Mouse (Mus musculus) E14TG2a.4 (cell line): Measurements from ENCODE around the gene Nfkb2.
A peak's percentile ranks its signal among the peaks of the same experiment; 100 is the strongest.

Experiments
- H3K27me3 ChIP-seq: 2 replicates; pipeline ENCODE4 v1.6.1; 2014; ENCODE audit warnings: low read length, control low read depth; ENCODE audit not compliant: insufficient read depth
- H3K36me3 ChIP-seq: 2 replicates; pipeline ENCODE4 v1.6.1; 2014; ENCODE audit warnings: low read length, control low read depth; ENCODE audit not compliant: insufficient read depth
- H3K4me1 ChIP-seq: replicated peaks from 2 replicates; pipeline ENCODE4 v1.6.1; 2014; ENCODE audit warnings: low read depth, low read length, control low read depth
- H3K4me3 ChIP-seq: replicated peaks from 2 replicates; pipeline ENCODE4 v1.5.1; 2014; ENCODE audit warnings: mild to moderate bottlenecking, low read length
- H3K9me3 ChIP-seq: 2 replicates; pipeline ENCODE4 v1.6.1; 2014; ENCODE audit warnings: low read length, control low read depth
- CTCF ChIP-seq: conservative IDR thresholded peaks from 2 replicates; pipeline ENCODE4 v1.5.1; 2014; ENCODE audit warnings: low read length
- NANOG ChIP-seq: IDR thresholded peaks from 2 replicates; pipeline ENCODE4 v1.6.1; 2014; ENCODE audit warnings: borderline replicate concordance, low read length, mixed read lengths
- POU5F1 ChIP-seq: IDR thresholded peaks from 2 replicates; pipeline ENCODE4 v1.6.1; 2014; ENCODE audit warnings: low read length, borderline replicate concordance

The Nfkb2 gene

DNA sequence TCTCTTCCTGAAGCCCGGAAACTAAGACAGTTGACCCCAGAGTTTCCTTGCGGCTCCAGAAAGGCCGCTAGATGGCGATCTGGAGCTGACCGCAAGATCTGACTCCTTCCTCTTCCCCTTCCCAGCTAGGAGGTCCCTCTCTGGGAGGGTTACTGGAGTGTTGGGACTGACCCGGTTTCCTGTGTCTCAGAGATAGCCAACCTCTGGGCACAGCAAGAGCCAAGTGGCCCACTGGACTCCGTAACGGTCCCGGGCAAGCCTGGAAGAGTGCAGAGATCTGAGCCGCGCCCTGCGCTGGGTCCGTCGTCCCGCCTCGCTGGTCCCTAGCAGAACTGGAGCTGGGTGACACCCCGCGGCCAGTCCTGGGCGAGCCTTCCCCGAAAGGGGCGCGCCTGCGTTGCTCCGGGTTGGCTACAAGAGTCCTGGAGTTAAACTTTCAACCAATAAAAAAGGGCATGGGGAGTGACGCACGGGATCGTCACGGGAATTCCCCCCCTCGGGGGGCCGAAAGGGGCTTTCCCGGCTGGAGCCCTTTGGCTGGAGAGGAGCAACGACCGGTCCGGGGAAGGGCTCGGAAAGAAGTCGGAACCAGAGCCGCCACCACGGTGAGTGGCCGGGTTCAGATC is at the start of gene Nfkb2:
Nfkb2 (plus strand) TSS at position 105 of the 626 bp plus-strand sequence.
- Histone ChIP-seq H3K9me3 (no peaks in the 10 kb centered on the region), H3K36me3 (0 out of 2 replicates have a peak, but pooled peaks cover 6% of the 10 kb centered on the region), H3K27me3 (peaks cover 65% of the 10 kb centered on the region), H3K4me3 (peak within 1 kb of the TSS; percentile 87), H3K4me1 (peaks cover 37% of the 10 kb centered on the region)
- TF ChIP-seq CTCF, result peak; percentile 94
- no peak for TF ChIP-seq POU5F1

DNA sequence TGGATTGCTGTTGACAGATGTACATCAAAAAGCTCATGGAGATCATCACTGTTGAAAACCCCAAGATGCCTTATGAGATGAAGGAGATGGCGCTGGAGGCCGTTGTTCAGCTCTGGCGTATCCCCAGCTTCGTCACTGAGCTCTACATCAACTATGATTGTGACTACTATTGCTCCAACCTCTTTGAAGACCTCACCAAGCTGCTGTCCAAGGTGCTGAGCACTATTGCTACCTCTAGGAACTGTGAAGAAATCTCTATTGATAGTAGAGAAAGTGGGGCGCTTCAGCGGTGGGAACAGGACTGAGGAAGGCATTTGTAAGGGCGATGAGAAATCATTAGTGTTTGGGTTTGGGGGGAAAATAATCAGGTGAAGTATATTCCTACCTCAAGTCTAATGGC is 39.4 kb upstream of the Nfkb2 start:
- no peak overlapping the region for H3K4me3 ChIP-seq
- H3K36me3 ChIP-seq, result peaks cover 98% of the 10 kb centered on the region
- no peaks in the 10 kb centered on the region for H3K27me3 ChIP-seq
- no peaks in the 10 kb centered on the region for H3K4me1 ChIP-seq
- no peaks in the 10 kb centered on the region for H3K9me3 ChIP-seq
- TF ChIP-seq NANOG (no peak), POU5F1 (no peak), CTCF (no peak)

DNA sequence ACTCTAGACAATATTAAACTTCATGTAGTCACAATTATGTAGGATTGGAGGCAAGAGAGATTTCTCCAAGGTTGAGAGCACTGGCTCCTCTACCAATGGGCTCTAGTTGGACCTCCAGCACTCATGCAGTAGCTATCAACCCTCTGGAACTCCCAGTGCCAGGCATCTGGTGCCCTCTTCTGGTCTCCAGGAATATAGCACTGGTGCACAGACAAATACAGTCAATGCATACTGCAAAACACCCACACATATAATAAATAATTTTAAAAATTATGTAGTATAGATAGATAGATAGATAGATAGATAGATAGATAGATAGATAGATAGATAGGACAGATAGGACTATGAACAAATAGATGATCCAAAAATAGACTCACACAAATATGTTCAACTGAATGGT is 28.8 kb upstream of the Nfkb2 start:
- H3K27me3 ChIP-seq, result no peaks in the 10 kb centered on the region
- H3K4me1 ChIP-seq, result 0 out of 2 replicates have a peak, but pooled peaks cover 2% of the 10 kb centered on the region
- TF ChIP-seq NANOG (no peak), CTCF (peak; percentile 85)
- peaks cover 66% of the 10 kb centered on the region for H3K36me3 ChIP-seq
- H3K4me3 ChIP-seq, result no peak overlapping the region
- H3K9me3 ChIP-seq, result no peaks in the 10 kb centered on the region

DNA sequence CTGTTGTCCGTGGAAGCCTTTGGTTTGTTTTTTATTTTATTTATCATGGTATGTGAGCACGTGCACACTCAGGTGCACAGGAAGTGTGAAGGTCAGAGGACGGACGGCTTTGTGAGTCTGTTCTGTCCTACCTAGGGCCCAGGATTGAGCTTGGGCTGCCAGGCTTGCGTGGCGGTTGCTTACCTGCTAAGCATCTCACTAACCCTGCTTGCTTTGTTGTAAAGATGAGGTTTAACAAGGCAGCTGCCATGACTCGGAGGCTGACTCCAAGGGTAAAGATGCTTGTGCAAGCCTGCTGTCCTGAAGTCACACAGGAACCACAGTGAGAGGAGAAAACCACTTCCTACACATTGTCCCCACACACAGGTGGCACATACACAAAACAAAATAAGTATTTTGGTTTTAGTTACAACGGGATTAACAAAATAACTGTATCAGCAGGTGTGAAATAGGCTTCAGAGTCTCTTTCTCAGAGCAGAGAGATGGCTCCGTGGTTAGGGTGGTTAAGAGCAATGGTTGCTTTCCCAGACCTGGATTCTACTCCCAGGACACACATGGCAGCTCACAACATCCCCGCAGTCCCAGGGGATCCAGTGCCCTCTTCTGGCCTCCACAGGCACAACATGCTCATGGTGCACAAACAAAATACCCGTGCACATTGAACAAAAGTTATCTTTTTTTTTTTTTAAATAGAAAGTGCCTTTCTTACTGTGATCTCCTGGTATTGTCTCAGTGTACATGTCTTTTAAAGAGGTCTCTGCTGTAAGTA is 21.9 kb upstream of the Nfkb2 start:
- H3K36me3 ChIP-seq, result peaks cover 77% of the 10 kb centered on the region
- H3K27me3 ChIP-seq, result no peaks in the 10 kb centered on the region
- peak; percentile 68 for TF ChIP-seq CTCF
- TF ChIP-seq NANOG, result no peak
- no peak for TF ChIP-seq POU5F1
- H3K4me1 ChIP-seq, result peaks cover 29% of the 10 kb centered on the region
- H3K9me3 ChIP-seq, result no peaks in the 10 kb centered on the region
- H3K4me3 ChIP-seq, result no peak overlapping the region

DNA sequence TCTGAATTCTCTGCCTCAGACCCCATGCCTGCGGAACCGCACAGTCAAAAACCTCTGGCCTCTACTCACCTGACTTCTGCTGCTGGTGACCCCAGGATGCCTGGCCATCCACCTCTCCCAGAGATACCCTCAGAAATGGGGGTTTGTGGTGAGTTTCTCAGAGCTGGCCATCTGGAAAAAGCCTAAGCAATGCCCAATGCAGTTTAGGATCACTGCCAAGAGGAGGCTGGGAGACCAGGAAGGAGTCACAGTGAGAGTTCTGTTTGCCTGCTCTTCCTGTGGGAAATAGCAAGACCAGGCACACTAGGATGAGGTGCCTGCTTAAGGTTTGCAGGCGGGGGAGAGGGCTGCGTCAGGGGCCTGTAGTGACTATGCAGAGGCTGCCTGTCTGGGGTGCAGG is 19.4 kb upstream of the Nfkb2 start:
- H3K36me3 ChIP-seq, result peaks cover 62% of the 10 kb centered on the region
- H3K9me3 ChIP-seq, result no peaks in the 10 kb centered on the region
- no peak for TF ChIP-seq POU5F1
- TF ChIP-seq CTCF, result no peak
- no peak for TF ChIP-seq NANOG
- H3K27me3 ChIP-seq, result no peaks in the 10 kb centered on the region; the same call in 1 of the 2 replicates
- H3K4me1 ChIP-seq, result peaks cover 32% of the 10 kb centered on the region
- H3K4me3 ChIP-seq, result no peak overlapping the region

DNA sequence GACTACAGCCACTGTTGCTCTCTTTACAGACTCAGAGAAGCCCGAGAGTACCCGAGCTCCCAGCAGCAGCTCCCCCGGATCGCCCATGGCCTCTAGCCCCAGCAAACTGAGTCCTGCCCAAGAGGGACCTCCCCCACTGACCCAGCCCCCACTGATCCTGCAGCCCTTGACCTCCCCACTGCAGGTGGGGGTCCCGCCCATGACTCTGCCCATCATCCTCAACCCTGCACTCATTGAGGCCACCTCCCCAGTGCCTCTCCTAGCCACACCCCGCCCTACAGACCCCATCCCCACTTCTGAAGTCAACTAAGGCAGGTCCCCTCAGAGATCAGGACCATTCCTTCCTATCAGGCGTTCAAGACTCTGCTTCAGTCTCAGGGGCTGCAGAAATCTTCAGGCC is 18.5 kb upstream of the Nfkb2 start:
- H3K4me1 ChIP-seq, result peaks cover 32% of the 10 kb centered on the region
- peaks cover 53% of the 10 kb centered on the region for H3K36me3 ChIP-seq
- no peaks in the 10 kb centered on the region; the same call in 1 of the 2 replicates for H3K27me3 ChIP-seq
- H3K9me3 ChIP-seq, result no peaks in the 10 kb centered on the region
- TF ChIP-seq CTCF (no peak), NANOG (no peak), POU5F1 (no peak)
- H3K4me3 ChIP-seq, result no peak overlapping the region

DNA sequence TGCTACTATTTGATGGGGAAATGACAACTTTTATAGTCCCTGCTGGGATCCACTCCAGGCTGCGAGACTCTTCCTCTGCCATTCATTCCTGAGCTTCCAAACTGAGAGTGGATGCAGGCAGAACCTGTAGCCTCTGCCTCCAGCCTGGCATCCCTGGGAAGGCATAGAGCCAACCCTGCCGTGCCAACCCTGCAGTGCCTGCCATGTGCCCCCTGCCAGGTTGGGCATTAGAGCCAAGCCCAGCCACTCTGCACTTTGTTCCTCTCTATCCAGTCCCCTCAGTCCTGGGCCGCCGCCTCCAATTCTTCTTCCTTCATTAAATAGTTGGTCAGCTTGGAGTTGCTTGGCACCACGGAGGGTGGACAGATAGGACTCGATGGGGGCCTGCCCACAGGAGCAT is 18.1 kb upstream of the Nfkb2 start:
- Histone ChIP-seq H3K9me3 (no peaks in the 10 kb centered on the region), H3K27me3 (peaks cover under 1% of the 10 kb centered on the region), H3K4me1 (peaks cover 32% of the 10 kb centered on the region), H3K36me3 (peaks cover 50% of the 10 kb centered on the region), H3K4me3 (no peak overlapping the region)
- no peak for TF ChIP-seq POU5F1
- TF ChIP-seq CTCF, result no peak
- no peak for TF ChIP-seq NANOG

DNA sequence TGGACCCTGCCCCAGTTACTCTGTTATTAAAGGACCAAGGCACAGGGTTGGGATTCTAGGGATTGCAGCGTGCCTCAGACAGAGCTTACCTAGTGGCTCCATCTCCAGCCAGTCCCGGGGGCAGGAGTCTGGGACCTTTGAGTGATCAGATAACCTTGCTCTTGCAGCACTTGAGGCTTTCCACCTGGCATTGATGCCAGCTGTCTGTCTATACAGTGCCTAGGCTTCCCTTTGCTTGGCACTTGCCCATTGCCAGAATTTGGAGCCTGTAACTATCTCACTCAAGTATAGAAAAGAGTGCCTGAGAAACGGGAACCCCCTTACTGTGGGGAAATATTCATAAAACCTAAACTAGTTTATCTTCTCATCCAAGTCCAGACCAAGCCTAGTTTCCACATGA is 17.2 kb upstream of the Nfkb2 start:
- Histone ChIP-seq H3K36me3 (peaks cover 42% of the 10 kb centered on the region), H3K4me1 (peaks cover 32% of the 10 kb centered on the region), H3K27me3 (peaks cover 7% of the 10 kb centered on the region), H3K4me3 (no peak overlapping the region), H3K9me3 (no peaks in the 10 kb centered on the region)
- no peak for TF ChIP-seq NANOG
- TF ChIP-seq POU5F1, result no peak
- TF ChIP-seq CTCF, result no peak
